Mouse (Mus musculus) bone marrow, adult 2 months (tissue): ENCODE data around the gene Rtraf.

ENCODE experiments used
- CTCF ChIP-seq: fragments of 200-500 bp; IDR thresholded peaks from 2 replicates; pipeline ENCODE4 v1.5.1; 2011; ENCODE audit warnings: low read length, control low read depth; ENCODE audit not compliant: control insufficient read depth, insufficient read depth
- POLR2A ChIP-seq: fragments of 200-500 bp; IDR thresholded peaks from 2 replicates; pipeline ENCODE4 v1.6.1; 2011; ENCODE audit warnings: low read depth, mild to moderate bottlenecking, control low read depth, low read length, borderline replicate concordance; ENCODE audit not compliant: control insufficient read depth

- TF ChIP-seq POLR2A: no peak
- no peak for TF ChIP-seq CTCF
Measured at GRCm38 (mm10) chr14:19796541-19797304, 26.9 kb downstream of the Rtraf start.
